ENCODE assay signal across 8 mouse cellular contexts in the genomic region with DNA sequence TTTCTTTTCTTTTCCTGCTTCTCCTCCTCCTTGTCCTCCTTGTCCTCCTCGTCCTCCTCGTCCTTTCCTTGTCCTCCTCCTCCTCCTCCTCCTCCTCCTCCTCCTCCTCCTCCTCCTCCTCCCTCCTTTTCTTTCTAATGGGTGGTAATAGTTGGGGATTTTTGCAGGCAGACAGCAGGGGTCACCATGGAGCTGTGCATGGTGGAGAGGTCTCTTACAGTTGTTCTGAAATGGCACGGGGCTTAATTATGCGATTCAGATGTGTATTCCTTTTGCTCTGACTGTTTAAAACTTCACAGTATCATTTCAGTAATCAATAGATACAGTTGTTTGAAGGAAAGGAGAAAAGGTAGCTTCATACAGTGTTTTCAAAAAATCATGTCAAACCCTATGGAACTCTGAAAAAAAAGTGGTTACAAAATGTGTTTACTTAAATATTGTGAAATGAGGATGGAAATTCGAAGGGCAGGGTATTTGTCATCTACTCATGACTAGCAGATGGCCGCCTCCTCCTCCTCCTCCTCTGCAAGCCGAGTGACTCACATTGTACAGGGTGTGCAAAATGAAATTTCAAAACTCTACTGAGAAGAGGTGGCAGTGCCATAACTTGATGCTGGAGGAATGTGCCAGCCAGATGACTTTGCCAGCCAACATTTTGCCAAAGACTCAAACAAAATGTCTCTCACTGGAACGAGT.
DNase-seq lines count a peak whose midpoint lies in the region; ATAC-seq and TF ChIP-seq lines count a peak whose summit lies in the region.
"Had no signal": no experiment of that assay in that cellular context is flagged by ENCODE, and none has a peak within 500 bp of the region (broad histone marks: within the 10 kb centered on the region; RNA-seq: fewer than 3 reads in every experiment).

No protein-coding gene starts in this region.

- peak overlapping the region; percentile 81 for H3K27ac ChIP-seq in liver, adult 2 months (replicated peaks; ENCODE audit: insufficient read depth, low read depth, low read length)
- no peak overlapping the region for H3K27ac ChIP-seq in liver, embryonic 11.5 days (ENCODE audit: low read depth, low read length)
- no peak overlapping the region for H3K27ac ChIP-seq in heart, postnatal 0 days (ENCODE audit: low read depth)
- no peak overlapping the region for H3K27ac ChIP-seq in lung, embryonic 16.5 days (ENCODE audit: low read length)
- H3K27ac ChIP-seq in midbrain, embryonic 16.5 days (ENCODE audit: low read length): no peak overlapping the region
- H3K27ac ChIP-seq: limb, embryonic 12.5 days had no signal

- no peak for TF ChIP-seq POLR2A in liver, adult 2 months (IDR thresholded peaks at IDR 0.05; ENCODE audit: extremely low read depth, insufficient read depth, low read length)

- no peaks in the 10 kb centered on the region for H3K79me2 ChIP-seq in liver, adult 2 months (ENCODE audit: control insufficient read depth, insufficient read depth, low read length)

- no peak for ATAC-seq in liver, embryonic 11.5 days (replicated peaks; ENCODE audit: low FRiP score)
- no peak for ATAC-seq in heart, postnatal 0 days (ENCODE audit: insufficient read depth, low read depth)
- ATAC-seq in lung, embryonic 16.5 days (ENCODE audit: low read depth): peak; percentile 61; the same call in 1 of the 2 replicates
- ATAC-seq in monocyte, adult 5-6 weeks (replicated peaks; ENCODE audit: insufficient number of reproducible peaks, low FRiP score, low TSS enrichment, poor library complexity, severe bottlenecking): no peak
- no peak for ATAC-seq in midbrain, embryonic 16.5 days

- peak overlapping the region; percentile 26; the same call in 1 of the 2 replicates for H3K4me3 ChIP-seq in liver, adult 2 months (ENCODE audit: insufficient read depth, low read depth, low read length)
- no peak overlapping the region for H3K4me3 ChIP-seq in liver, embryonic 11.5 days (ENCODE audit: low read depth, low read length)
- no peak overlapping the region for H3K4me3 ChIP-seq in heart, postnatal 0 days (ENCODE audit: low read depth, low read length)
- H3K4me3 ChIP-seq in lung, embryonic 16.5 days (ENCODE audit: low read length): no peak overlapping the region
- H3K4me3 ChIP-seq in midbrain, embryonic 16.5 days (ENCODE audit: low read depth, low read length): no peak overlapping the region
- H3K4me3 ChIP-seq: limb, embryonic 12.5 days had no signal

- peak; percentile 45; the same call in 1 of the 2 replicates for TF ChIP-seq CTCF in liver, adult 2 months (IDR thresholded peaks at IDR 0.05; ENCODE audit: low read depth, low read length)
- peak; percentile 50 for TF ChIP-seq CTCF in heart, postnatal 0 days (IDR thresholded peaks at IDR 0.05; ENCODE audit: low read depth)

- 5% methylated on average over 8 of the region's 8 CpGs for WGBS in liver, adult 2 months
- 45% methylated on average over 8 of the region's 8 CpGs for WGBS in liver, embryonic 11.5 days
- WGBS in heart, postnatal 0 days: 40% methylated on average over 8 of the region's 8 CpGs
- 29% methylated on average over 8 of the region's 8 CpGs for WGBS in lung, embryonic 16.5 days
- 70% methylated on average over 8 of the region's 8 CpGs for WGBS in midbrain, embryonic 16.5 days

- H3K9ac ChIP-seq in liver, adult 2 months (ENCODE audit: low read depth, low read length): no peak overlapping the region
- no peak overlapping the region for H3K9ac ChIP-seq in liver, embryonic 11.5 days (ENCODE audit: low read depth, low read length)
- H3K9ac ChIP-seq in heart, postnatal 0 days (replicated peaks; ENCODE audit: low read depth, low read length): no peak overlapping the region
- no peak overlapping the region for H3K9ac ChIP-seq in lung, embryonic 16.5 days (ENCODE audit: low read length)
- no peak overlapping the region for H3K9ac ChIP-seq in midbrain, embryonic 16.5 days (ENCODE audit: low read depth, low read length)
- H3K9ac ChIP-seq: limb, embryonic 12.5 days had no signal

- H3K9me3 ChIP-seq in liver, embryonic 11.5 days (ENCODE audit: control insufficient read depth, low read length): no peaks in the 10 kb centered on the region
- H3K9me3 ChIP-seq in heart, postnatal 0 days (replicated peaks; ENCODE audit: control insufficient read depth, low read length): no peaks in the 10 kb centered on the region
- H3K9me3 ChIP-seq in lung, embryonic 16.5 days (ENCODE audit: control insufficient read depth, low read length): no peaks in the 10 kb centered on the region
- H3K9me3 ChIP-seq in midbrain, embryonic 16.5 days (replicated peaks; ENCODE audit: control insufficient read depth, low read length, poor library complexity, severe bottlenecking): no peaks in the 10 kb centered on the region
- H3K9me3 ChIP-seq: limb, embryonic 12.5 days had no signal

- H3K4me2 ChIP-seq in liver, embryonic 11.5 days: no peak overlapping the region
- H3K4me2 ChIP-seq in heart, postnatal 0 days (ENCODE audit: low read depth, low read length): no peak overlapping the region
- H3K4me2 ChIP-seq in lung, embryonic 16.5 days (ENCODE audit: low read depth, low read length): no peak overlapping the region
- no peak overlapping the region for H3K4me2 ChIP-seq in midbrain, embryonic 16.5 days (ENCODE audit: low read length)
- H3K4me2 ChIP-seq: limb, embryonic 12.5 days had no signal

- peak; percentile 86 for DNase-seq in liver, adult 2 months (ENCODE audit: extremely low read depth, low read depth, low spot score)
- no peak for DNase-seq in liver, embryonic 11.5 days (ENCODE audit: low spot score)
- DNase-seq in adrenal gland, adult 8-10 months: peak; percentile 51
- DNase-seq in heart, postnatal 0 days (ENCODE audit: low spot score): no peak

- no peaks in the 10 kb centered on the region for H3K36me3 ChIP-seq in liver, adult 2 months (ENCODE audit: control insufficient read depth, insufficient read depth, low read length)
- H3K36me3 ChIP-seq in liver, embryonic 11.5 days (ENCODE audit: control insufficient read depth, insufficient read depth, low read length): no peaks in the 10 kb centered on the region
- H3K36me3 ChIP-seq in heart, postnatal 0 days (replicated peaks; ENCODE audit: control insufficient read depth, insufficient read depth, low read length): no peaks in the 10 kb centered on the region
- H3K36me3 ChIP-seq in lung, embryonic 16.5 days (ENCODE audit: control insufficient read depth, insufficient read depth, low read length): no peaks in the 10 kb centered on the region
- H3K36me3 ChIP-seq in midbrain, embryonic 16.5 days (ENCODE audit: control insufficient read depth, insufficient read depth, low read length): no peaks in the 10 kb centered on the region
- H3K36me3 ChIP-seq: limb, embryonic 12.5 days had no signal

- no peaks in the 10 kb centered on the region for H3K27me3 ChIP-seq in liver, adult 2 months (ENCODE audit: control insufficient read depth, insufficient read depth, low read length)
- no peaks in the 10 kb centered on the region for H3K27me3 ChIP-seq in liver, embryonic 11.5 days (replicated peaks; ENCODE audit: control insufficient read depth, insufficient read depth, low read length)
- no peaks in the 10 kb centered on the region for H3K27me3 ChIP-seq in heart, postnatal 0 days (ENCODE audit: control insufficient read depth, insufficient read depth, low read length)
- no peaks in the 10 kb centered on the region for H3K27me3 ChIP-seq in lung, embryonic 16.5 days (ENCODE audit: control insufficient read depth, insufficient read depth, low read depth, low read length)
- H3K27me3 ChIP-seq in midbrain, embryonic 16.5 days (ENCODE audit: control insufficient read depth, insufficient read depth, low read depth, low read length): no peaks in the 10 kb centered on the region
- H3K27me3 ChIP-seq: limb, embryonic 12.5 days had no signal

- no peak for TF ChIP-seq EP300 in heart, postnatal 0 days (IDR thresholded peaks at IDR 0.05; ENCODE audit: low read depth)

- H3K4me1 ChIP-seq in liver, adult 2 months (ENCODE audit: control insufficient read depth, insufficient read depth, low read length): no peaks in the 10 kb centered on the region
- H3K4me1 ChIP-seq in liver, embryonic 11.5 days (replicated peaks; ENCODE audit: control insufficient read depth, insufficient read depth, low read length): no peaks in the 10 kb centered on the region
- H3K4me1 ChIP-seq in heart, postnatal 0 days (ENCODE audit: control insufficient read depth, insufficient read depth): no peaks in the 10 kb centered on the region
- no peaks in the 10 kb centered on the region for H3K4me1 ChIP-seq in lung, embryonic 16.5 days (replicated peaks; ENCODE audit: control insufficient read depth, insufficient read depth, low read length)
- H3K4me1 ChIP-seq in midbrain, embryonic 16.5 days (ENCODE audit: control insufficient read depth, insufficient read depth, low read length): no peaks in the 10 kb centered on the region
- H3K4me1 ChIP-seq: limb, embryonic 12.5 days had no signal

Comparison
In these comparisons a context has a peak if more than half of its experiments do, and no peak if none do; other contexts are left out.
1. DNase-seq: peak in liver, adult 2 months (single experiment) and adrenal gland, adult 8-10 months (single experiment); none in liver, embryonic 11.5 days (single experiment) and heart, postnatal 0 days (single experiment).